Mouse (Mus musculus): ENCODE results near the gene Klf12. TPM values are rescaled to one million over a fixed set of nuclear protein-coding genes. Genes with fewer than 3 reads are reported as not detected.
A peak's percentile ranks its signal among the peaks of the same experiment; 100 is the strongest.

Gene Klf12
- polyA plus RNA-seq, 1 experiment from 2014 or later: 5.5 TPM

DNA sequence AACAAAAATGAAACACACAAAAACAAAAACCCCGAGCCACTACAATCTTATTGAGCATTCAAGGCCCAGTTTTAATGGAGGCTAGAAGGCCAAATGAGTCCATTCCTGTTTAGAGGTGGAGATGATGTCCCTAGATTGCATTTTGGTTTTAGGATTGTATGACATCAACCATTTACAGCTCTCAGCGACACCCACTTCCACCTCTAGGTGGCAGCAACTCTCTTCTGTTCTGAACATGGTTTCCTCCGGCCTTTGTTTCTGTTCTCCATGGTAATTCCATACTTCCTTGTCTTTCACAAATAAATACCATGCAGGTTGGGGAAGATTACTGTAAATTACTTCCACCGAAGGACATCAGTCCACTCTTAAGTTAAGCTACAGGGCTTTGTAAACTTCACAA is 352.6 kb downstream of the Klf12 start:
- Histone ChIP-seq H3K27ac (replicated peaks) (no peak overlapping the region), H3K4me3 (no peak overlapping the region), H3K9ac (no peak overlapping the region), H3K36me3 (no peaks in the 10 kb centered on the region), H3K9me3 (no peaks in the 10 kb centered on the region), H3K27me3 (replicated peaks) (no peaks in the 10 kb centered on the region), H3K4me2 (no peak overlapping the region), H3K4me1 (0 out of 2 replicates have a peak, but pooled peaks cover 5% of the 10 kb centered on the region)
- WGBS: 6% methylated on average over 4 of the region's 4 CpGs
- no peak for ATAC-seq (ENCODE audit: extremely low read depth, insufficient number of reproducible peaks, low FRiP score, low TSS enrichment)

DNA sequence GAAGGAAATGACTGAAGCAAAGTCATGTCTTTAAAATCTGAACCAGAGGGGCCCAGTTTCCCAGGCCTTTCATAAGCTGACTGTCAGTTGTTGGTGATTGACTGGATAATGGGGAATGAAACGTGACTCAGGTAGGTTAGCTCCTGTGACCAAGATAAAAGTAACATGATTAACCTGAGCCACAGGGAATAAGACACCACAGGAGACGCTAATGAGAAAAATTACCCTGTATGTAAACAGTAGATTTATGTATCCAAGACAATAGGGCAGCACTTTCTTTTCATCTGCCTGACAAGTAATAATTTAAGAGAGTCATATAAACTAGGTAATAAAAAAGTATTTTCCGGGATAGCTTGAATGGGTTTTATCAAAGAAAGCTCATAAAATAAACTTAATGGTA is 372.6 kb downstream of the Klf12 start:
- WGBS: 75% methylated on average over 3 of the region's 3 CpGs
- H3K9me3 ChIP-seq: no peaks in the 10 kb centered on the region
- H3K4me2 ChIP-seq: no peak overlapping the region

DNA sequence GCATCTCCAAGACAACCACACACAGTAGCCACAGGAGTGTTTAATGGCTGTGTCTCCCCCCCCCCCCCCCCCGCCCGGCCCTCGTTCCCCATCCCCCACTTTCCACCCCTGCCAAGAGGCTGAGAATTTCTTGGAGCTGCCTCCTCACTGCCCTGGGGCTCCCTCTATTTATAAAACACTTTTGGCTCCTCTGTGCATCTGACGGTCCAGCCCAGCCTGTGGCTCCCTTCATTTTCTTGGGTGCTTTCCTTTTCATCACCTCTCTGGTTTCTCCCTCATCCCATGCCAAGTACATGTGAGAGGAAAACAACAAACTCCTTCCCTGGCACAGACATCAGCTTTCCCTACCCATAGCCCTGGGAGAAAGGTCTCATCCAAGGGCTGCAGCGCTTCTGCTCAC is 373.6 kb downstream of the Klf12 start:
- H3K27ac ChIP-seq (replicated peaks): no peak overlapping the region
- 50% methylated on average over 3 of the region's 5 CpGs for WGBS
- ATAC-seq (ENCODE audit: extremely low read depth, insufficient number of reproducible peaks, low FRiP score, low TSS enrichment): no peak
- no peak overlapping the region for H3K9ac ChIP-seq
- H3K4me1 ChIP-seq: 0 out of 2 replicates have a peak, but pooled peaks cover 4% of the 10 kb centered on the region
- no peaks in the 10 kb centered on the region for H3K36me3 ChIP-seq
- no peaks in the 10 kb centered on the region for H3K9me3 ChIP-seq
- H3K27me3 ChIP-seq (replicated peaks): no peaks in the 10 kb centered on the region
- no peak overlapping the region for H3K4me2 ChIP-seq
- no peak overlapping the region for H3K4me3 ChIP-seq

More for the DNA sequence above, 372.6 kb downstream of the Klf12 start:
- no peaks in the 10 kb centered on the region for H3K27me3 ChIP-seq (replicated peaks)
- no peak overlapping the region for H3K27ac ChIP-seq (replicated peaks)
- no peak for ATAC-seq (ENCODE audit: extremely low read depth, insufficient number of reproducible peaks, low FRiP score, low TSS enrichment)
- H3K4me3 ChIP-seq: no peak overlapping the region
- no peaks in the 10 kb centered on the region for H3K36me3 ChIP-seq
- 0 out of 2 replicates have a peak, but pooled peaks cover 4% of the 10 kb centered on the region for H3K4me1 ChIP-seq
- no peak overlapping the region for H3K9ac ChIP-seq

GRCm38 (mm10) chr14:99900902-99901301 is 383.6 kb downstream of the Klf12 start:
- H3K4me1 ChIP-seq: peaks cover 17% of the 10 kb centered on the region
- H3K9ac ChIP-seq: no peak overlapping the region
- no peaks in the 10 kb centered on the region for H3K27me3 ChIP-seq (replicated peaks)
- ATAC-seq (ENCODE audit: extremely low read depth, insufficient number of reproducible peaks, low FRiP score, low TSS enrichment): no peak
- no peak overlapping the region for H3K4me2 ChIP-seq
- WGBS: 98% methylated on average over 3 of the region's 3 CpGs
- no peaks in the 10 kb centered on the region for H3K9me3 ChIP-seq
- no peak overlapping the region for H3K4me3 ChIP-seq
- H3K27ac ChIP-seq (replicated peaks): no peak overlapping the region
- H3K36me3 ChIP-seq: no peaks in the 10 kb centered on the region

DNA sequence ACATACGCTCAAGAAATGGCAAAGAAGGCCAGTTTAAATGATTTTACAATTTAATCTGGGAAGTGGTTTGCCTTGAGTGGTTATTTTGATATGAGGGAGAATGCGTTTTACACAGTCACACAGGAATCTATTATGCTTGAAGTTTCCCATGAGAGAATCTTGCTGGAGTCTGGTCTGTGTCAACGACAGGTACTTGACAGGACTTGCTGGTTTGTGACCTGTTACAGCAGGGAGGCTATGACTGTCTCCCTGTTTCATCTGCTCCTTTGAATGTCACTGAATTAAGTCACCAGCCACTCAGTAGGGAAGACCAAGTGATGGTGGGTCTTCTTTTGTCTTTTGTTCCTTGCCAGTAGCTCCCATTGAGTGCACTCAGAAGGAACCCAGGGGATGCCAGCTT is 385.6 kb downstream of the Klf12 start:
- 22% methylated on average over 3 of the region's 3 CpGs for WGBS
- no peak for ATAC-seq (ENCODE audit: extremely low read depth, insufficient number of reproducible peaks, low FRiP score, low TSS enrichment)
- H3K27ac ChIP-seq (replicated peaks): peak overlapping the region; percentile 57

GRCm38 (mm10) chr14:99894708-99895383 is 389.6 kb downstream of the Klf12 start:
- Histone ChIP-seq H3K4me3 (no peak overlapping the region), H3K4me2 (no peak overlapping the region), H3K9ac (no peak overlapping the region), H3K27ac (replicated peaks) (no peak overlapping the region), H3K36me3 (no peaks in the 10 kb centered on the region), H3K4me1 (peaks cover 21% of the 10 kb centered on the region), H3K27me3 (replicated peaks) (no peaks in the 10 kb centered on the region), H3K9me3 (no peaks in the 10 kb centered on the region)
- no peak for ATAC-seq (ENCODE audit: extremely low read depth, insufficient number of reproducible peaks, low FRiP score, low TSS enrichment)
- WGBS: 17% methylated on average over 7 of the region's 7 CpGs

More for the DNA sequence above, 385.6 kb downstream of the Klf12 start:
- H3K4me3 ChIP-seq: no peak overlapping the region
- H3K27me3 ChIP-seq (replicated peaks): no peaks in the 10 kb centered on the region
- peaks cover 21% of the 10 kb centered on the region for H3K4me1 ChIP-seq
- no peaks in the 10 kb centered on the region for H3K36me3 ChIP-seq
- no peak overlapping the region for H3K9ac ChIP-seq
- H3K4me2 ChIP-seq: no peak overlapping the region
- no peaks in the 10 kb centered on the region for H3K9me3 ChIP-seq

- Histone ChIP-seq H3K9me3 (no peaks in the 10 kb centered on the region), H3K27me3 (replicated peaks) (no peaks in the 10 kb centered on the region), H3K27ac (replicated peaks) (no peak overlapping the region), H3K4me2 (no peak overlapping the region), H3K4me1 (peaks cover 16% of the 10 kb centered on the region), H3K36me3 (no peaks in the 10 kb centered on the region), H3K4me3 (no peak overlapping the region), H3K9ac (no peak overlapping the region)
- no peak for ATAC-seq (ENCODE audit: extremely low read depth, insufficient number of reproducible peaks, low FRiP score, low TSS enrichment)
- 68% methylated on average over 14 of the region's 14 CpGs for WGBS
Observed at GRCm38 (mm10) chr14:99894062-99894461, 390.4 kb downstream of the Klf12 start.

DNA sequence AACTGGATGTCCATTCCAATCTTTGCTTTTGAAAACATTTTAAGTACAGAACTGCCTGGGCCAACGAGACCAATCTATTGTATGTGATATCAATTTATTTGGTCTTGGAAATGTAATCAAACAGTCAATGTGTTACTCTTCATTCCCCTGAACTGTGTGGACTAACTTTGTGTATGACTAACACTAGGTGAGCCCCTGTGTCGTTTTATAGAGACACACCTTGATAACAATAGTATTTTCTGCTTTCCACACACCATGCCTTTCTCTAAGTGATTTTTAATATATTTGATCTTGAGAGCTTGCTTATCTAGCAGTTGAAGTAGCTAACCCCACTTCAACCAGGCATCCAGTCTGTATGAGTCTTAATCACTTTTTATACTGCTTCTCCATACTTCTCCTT is 398.0 kb downstream of the Klf12 start:
- H3K27me3 ChIP-seq (replicated peaks): no peaks in the 10 kb centered on the region
- H3K4me2 ChIP-seq: no peak overlapping the region
- H3K9me3 ChIP-seq: no peaks in the 10 kb centered on the region
- H3K4me3 ChIP-seq: no peak overlapping the region
- H3K4me1 ChIP-seq: peaks cover 4% of the 10 kb centered on the region; the same call in 1 of the 2 replicates
- H3K9ac ChIP-seq: no peak overlapping the region
- 56% methylated on average over 2 of the region's 2 CpGs for WGBS
- no peaks in the 10 kb centered on the region for H3K36me3 ChIP-seq
- no peak overlapping the region for H3K27ac ChIP-seq (replicated peaks)
- ATAC-seq (ENCODE audit: extremely low read depth, insufficient number of reproducible peaks, low FRiP score, low TSS enrichment): no peak

DNA sequence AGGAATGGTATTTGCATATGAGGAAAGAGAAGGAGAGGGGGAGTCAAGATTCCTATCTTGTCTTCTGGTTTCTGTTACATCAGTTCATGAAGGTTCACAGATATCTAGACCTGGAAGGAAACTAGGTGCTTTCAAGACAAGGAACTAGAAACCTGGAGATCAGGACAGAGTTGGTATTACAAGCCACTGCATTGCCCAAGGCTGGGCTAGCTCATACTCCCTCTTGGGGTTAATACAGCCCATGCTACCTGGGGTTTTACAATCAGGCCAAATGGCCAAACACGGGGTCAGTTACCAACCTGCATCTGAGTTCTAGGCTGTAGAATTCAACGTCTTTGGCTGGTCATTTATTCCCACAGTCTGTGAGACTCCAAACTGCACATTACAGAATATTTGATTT is 398.9 kb downstream of the Klf12 start:
- Histone ChIP-seq H3K9ac (no peak overlapping the region), H3K4me2 (no peak overlapping the region), H3K4me1 (peaks cover 4% of the 10 kb centered on the region; the same call in 1 of the 2 replicates), H3K27ac (replicated peaks) (no peak overlapping the region), H3K36me3 (no peaks in the 10 kb centered on the region), H3K9me3 (no peaks in the 10 kb centered on the region), H3K4me3 (no peak overlapping the region), H3K27me3 (replicated peaks) (no peaks in the 10 kb centered on the region)
- 68% methylated on average over 2 of the region's 2 CpGs for WGBS
- ATAC-seq (ENCODE audit: extremely low read depth, insufficient number of reproducible peaks, low FRiP score, low TSS enrichment): no peak

GRCm38 (mm10) chr14:99885128-99885527 is 399.4 kb downstream of the Klf12 start:
- no peak overlapping the region for H3K9ac ChIP-seq
- H3K4me3 ChIP-seq: no peak overlapping the region
- peaks cover 4% of the 10 kb centered on the region; the same call in 1 of the 2 replicates for H3K4me1 ChIP-seq
- H3K27me3 ChIP-seq (replicated peaks): no peaks in the 10 kb centered on the region
- ATAC-seq (ENCODE audit: extremely low read depth, insufficient number of reproducible peaks, low FRiP score, low TSS enrichment): no peak
- WGBS: 53% methylated on average over 4 of the region's 4 CpGs
- H3K36me3 ChIP-seq: no peaks in the 10 kb centered on the region
- no peaks in the 10 kb centered on the region for H3K9me3 ChIP-seq
- H3K4me2 ChIP-seq: no peak overlapping the region
- no peak overlapping the region for H3K27ac ChIP-seq (replicated peaks)

DNA sequence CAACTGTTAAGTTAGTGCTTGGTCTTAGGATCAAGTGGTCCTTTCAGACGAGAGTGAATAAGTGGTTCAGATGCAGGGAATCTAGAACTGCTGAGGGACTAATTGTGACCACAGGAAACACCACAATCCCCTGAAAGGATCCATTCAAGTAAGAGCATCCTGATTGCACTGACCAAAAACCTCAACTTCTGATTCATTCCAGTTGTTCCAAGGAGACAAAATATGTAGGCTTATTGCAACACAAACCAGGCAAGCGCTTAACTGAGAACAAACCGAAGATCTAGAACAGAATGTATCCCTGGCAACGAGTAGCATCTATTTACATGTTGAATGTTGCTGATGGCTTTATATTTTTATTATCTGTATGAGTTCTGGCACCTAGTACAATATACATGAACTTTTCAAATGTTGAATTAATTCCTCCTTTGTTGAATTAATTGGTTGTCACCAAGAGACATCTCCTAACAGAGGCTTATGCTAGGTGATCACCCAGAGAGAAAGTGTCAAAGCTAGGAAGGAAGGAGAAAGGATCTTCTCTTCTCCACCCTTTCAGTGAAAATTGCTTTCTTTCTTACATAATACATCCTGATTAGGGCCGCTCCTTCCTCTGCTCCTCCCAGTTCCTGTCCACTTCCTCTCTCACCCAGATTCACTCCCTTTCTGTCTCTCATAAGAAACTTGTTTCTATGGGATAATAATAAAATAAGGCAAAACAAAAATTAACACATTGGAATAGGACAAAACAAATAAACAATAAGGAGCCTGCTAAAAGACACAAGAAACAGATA is 407.5 kb downstream of the Klf12 start:
- Histone ChIP-seq H3K27ac (replicated peaks) (no peak overlapping the region), H3K27me3 (replicated peaks) (no peaks in the 10 kb centered on the region), H3K9ac (no peak overlapping the region), H3K4me3 (no peak overlapping the region), H3K36me3 (peaks cover 11% of the 10 kb centered on the region; the same call in 1 of the 2 replicates), H3K4me2 (no peak overlapping the region), H3K9me3 (peaks cover 3% of the 10 kb centered on the region; the same call in 1 of the 2 replicates), H3K4me1 (peaks cover 6% of the 10 kb centered on the region; the same call in 1 of the 2 replicates)
- 75% methylated on average over 5 of the region's 5 CpGs for WGBS
- no peak for ATAC-seq (ENCODE audit: extremely low read depth, insufficient number of reproducible peaks, low FRiP score, low TSS enrichment)

Measured in heart, embryonic 13.5 days (tissue).